Mouse (Mus musculus): ENCODE measurements around the gene Hist1h2ab. TPM values are rescaled to one million over a fixed set of nuclear protein-coding genes. Genes with fewer than 3 reads are reported as not detected.
"Not testable (repeated sequence)": the region's sequence is repeated elsewhere in the genome, so short reads cannot be mapped to it uniquely, and the experiment has no call there.

Hist1h2ab gene
- polyA plus RNA-seq, 1 experiment from 2014 or later, result 28.5 TPM

- ATAC-seq (ENCODE audit: low FRiP score, low read depth), result no peak
- peak overlapping the region; percentile 48; the same call in 1 of the 2 replicates for H3K9ac ChIP-seq
- H3K4me2 ChIP-seq (replicated peaks), result peak overlapping the region; percentile 83
- no peaks in the 10 kb centered on the region for H3K36me3 ChIP-seq
- H3K9me3 ChIP-seq, result no peaks in the 10 kb centered on the region
- H3K27me3 ChIP-seq (replicated peaks), result no peaks in the 10 kb centered on the region
- H3K27ac ChIP-seq, result 0 out of 2 replicates have a peak overlapping the region, but pooled peaks have one; percentile 46
- 69% methylated on average over 1 of the region's 1 CpGs for WGBS
- peaks cover 23% of the 10 kb centered on the region for H3K4me1 ChIP-seq
- no peak overlapping the region for H3K4me3 ChIP-seq
These were observed 9.0 kb downstream of the Hist1h2ab start for GRCm38 (mm10) chr13:23759916-23760239.

GRCm38 (mm10) chr13:23760240-23760971, 9.5 kb downstream of the Hist1h2ab start:
- ATAC-seq (ENCODE audit: low FRiP score, low read depth), result peak; percentile 13
- 1% methylated on average over 26 of the region's 27 CpGs for WGBS
- H3K27ac ChIP-seq, result peak overlapping the region; percentile 50; the same call in 1 of the 2 replicates
- peak overlapping the region; percentile 83 for H3K4me2 ChIP-seq (replicated peaks)
- H3K9ac ChIP-seq, result peak overlapping the region; percentile 48
- no peaks in the 10 kb centered on the region for H3K36me3 ChIP-seq
- no peaks in the 10 kb centered on the region for H3K27me3 ChIP-seq (replicated peaks)
- H3K4me1 ChIP-seq, result peaks cover 23% of the 10 kb centered on the region
- no peaks in the 10 kb centered on the region for H3K9me3 ChIP-seq
- H3K4me3 ChIP-seq, result peak overlapping the region; percentile 39

- H3K36me3 ChIP-seq, result no peaks in the 10 kb centered on the region
- no peaks in the 10 kb centered on the region for H3K9me3 ChIP-seq
- H3K4me2 ChIP-seq (replicated peaks), result peak within 1 kb of the TSS; percentile 83
- peaks cover 23% of the 10 kb centered on the region for H3K4me1 ChIP-seq
- H3K9ac ChIP-seq, result peak within 1 kb of the TSS; percentile 51
- peak within 1 kb of the TSS; percentile 39 for H3K4me3 ChIP-seq
- ATAC-seq (ENCODE audit: low FRiP score, low read depth), result peak; percentile 70
- H3K27me3 ChIP-seq (replicated peaks), result no peaks in the 10 kb centered on the region
- WGBS, result under 1% methylated on average over 67 of the region's 72 CpGs
- H3K27ac ChIP-seq, result peak within 1 kb of the TSS; percentile 50
These were observed 10.3 kb downstream of the Hist1h2ab start, which contains the start of gene Hist1h4a for GRCm38 (mm10) chr13:23760972-23761864. Gene Hist1h4a, minus strand, starts transcription at chr13:23761230.

GRCm38 (mm10) chr13:23761871-23762821, 11.2 kb downstream of the Hist1h2ab start, which contains the start of gene Hist1h3a:
Gene Hist1h3a, minus strand, starts transcription at chr13:23762386.
- Histone ChIP-seq H3K27ac (peak within 1 kb of the TSS; percentile 42), H3K4me1 (peaks cover 22% of the 10 kb centered on the region), H3K4me2 (replicated peaks) (peak within 1 kb of the TSS; percentile 83), H3K9ac (peak within 1 kb of the TSS; percentile 51), H3K4me3 (peak within 1 kb of the TSS; percentile 39)
- WGBS, result under 1% methylated on average over 35 of the region's 52 CpGs
- not testable (repeated sequence) for H3K9me3 ChIP-seq; H3K36me3 ChIP-seq; H3K27me3 ChIP-seq (replicated peaks)
- ATAC-seq (ENCODE audit: low FRiP score, low read depth), result peak; percentile 59

GRCm38 (mm10) chr13:23763242-23763585, 12.3 kb downstream of the Hist1h2ab start:
- Histone ChIP-seq H3K27me3 (replicated peaks) (no peaks in the 10 kb centered on the region), H3K4me1 (peaks cover 20% of the 10 kb centered on the region), H3K9ac (no peak overlapping the region), H3K36me3 (no peaks in the 10 kb centered on the region), H3K9me3 (no peaks in the 10 kb centered on the region), H3K4me2 (replicated peaks) (peak overlapping the region; percentile 83), H3K27ac (0 out of 2 replicates have a peak overlapping the region, but pooled peaks have one; percentile 17), H3K4me3 (peak overlapping the region; percentile 24; the same call in 1 of the 2 replicates)
- ATAC-seq (ENCODE audit: low FRiP score, low read depth), result no peak
- 1% methylated on average over 10 of the region's 10 CpGs for WGBS

GRCm38 (mm10) chr13:23763586-23764323, 12.8 kb downstream of the Hist1h2ab start, which contains the start of gene Hist1h1a:
Gene Hist1h1a, plus strand, starts transcription at chr13:23763666.
- Histone ChIP-seq H3K4me1 (peaks cover 20% of the 10 kb centered on the region), H3K4me3 (peak within 1 kb of the TSS; percentile 53), H3K27me3 (replicated peaks) (no peaks in the 10 kb centered on the region), H3K4me2 (replicated peaks) (peak within 1 kb of the TSS; percentile 83), H3K27ac (peak within 1 kb of the TSS; percentile 79), H3K9ac (peak within 1 kb of the TSS; percentile 73), H3K36me3 (no peaks in the 10 kb centered on the region), H3K9me3 (no peaks in the 10 kb centered on the region)
- ATAC-seq (ENCODE audit: low FRiP score, low read depth), result peak; percentile 69
- WGBS, result 4% methylated on average over 34 of the region's 34 CpGs

GRCm38 (mm10) chr13:23764324-23765171, 13.6 kb downstream of the Hist1h2ab start:
- Histone ChIP-seq H3K36me3 (no peaks in the 10 kb centered on the region), H3K27me3 (replicated peaks) (no peaks in the 10 kb centered on the region), H3K4me1 (peaks cover 20% of the 10 kb centered on the region), H3K9ac (peak overlapping the region; percentile 73; the same call in 1 of the 2 replicates), H3K27ac (peak overlapping the region; percentile 79; the same call in 1 of the 2 replicates), H3K9me3 (no peaks in the 10 kb centered on the region), H3K4me2 (replicated peaks) (peak overlapping the region; percentile 83), H3K4me3 (peak overlapping the region; percentile 53)
- WGBS, result 32% methylated on average over 12 of the region's 12 CpGs
- no peak for ATAC-seq (ENCODE audit: low FRiP score, low read depth)

- Histone ChIP-seq H3K36me3 (no peaks in the 10 kb centered on the region), H3K4me1 (peaks cover 18% of the 10 kb centered on the region)
- 56% methylated on average over 1 of the region's 1 CpGs for WGBS
These were observed 14.2 kb downstream of the Hist1h2ab start for GRCm38 (mm10) chr13:23765172-23765513.

GRCm38 (mm10) chr13:23766772-23767171, 15.8 kb downstream of the Hist1h2ab start:
- no peak overlapping the region for H3K4me2 ChIP-seq (replicated peaks)
- H3K27me3 ChIP-seq (replicated peaks), result no peaks in the 10 kb centered on the region
- H3K36me3 ChIP-seq, result no peaks in the 10 kb centered on the region
- peaks cover 14% of the 10 kb centered on the region for H3K4me1 ChIP-seq
- no peaks in the 10 kb centered on the region for H3K9me3 ChIP-seq
- H3K27ac ChIP-seq, result no peak overlapping the region
- no peak for ATAC-seq (ENCODE audit: low FRiP score, low read depth)
- H3K9ac ChIP-seq, result no peak overlapping the region
- no peak overlapping the region for H3K4me3 ChIP-seq

More at GRCm38 (mm10) chr13:23765172-23765513, 14.2 kb downstream of the Hist1h2ab start:
- H3K4me3 ChIP-seq, result no peak overlapping the region
- H3K9me3 ChIP-seq, result no peaks in the 10 kb centered on the region
- H3K9ac ChIP-seq, result no peak overlapping the region
- no peaks in the 10 kb centered on the region for H3K27me3 ChIP-seq (replicated peaks)
- no peak overlapping the region for H3K27ac ChIP-seq
- ATAC-seq (ENCODE audit: low FRiP score, low read depth), result no peak
- no peak overlapping the region for H3K4me2 ChIP-seq (replicated peaks)

GRCm38 (mm10) chr13:23768834-23769397, 18.0 kb downstream of the Hist1h2ab start:
- ATAC-seq (ENCODE audit: low FRiP score, low read depth), result no peak
- Histone ChIP-seq H3K4me2 (replicated peaks) (no peak overlapping the region), H3K36me3 (no peaks in the 10 kb centered on the region), H3K9me3 (no peaks in the 10 kb centered on the region), H3K4me3 (no peak overlapping the region), H3K27ac (no peak overlapping the region), H3K4me1 (peaks cover 12% of the 10 kb centered on the region), H3K9ac (no peak overlapping the region), H3K27me3 (replicated peaks) (no peaks in the 10 kb centered on the region)
- WGBS, result 56% methylated on average over 5 of the region's 5 CpGs
